Mouse (Mus musculus): ENCODE measurements around the gene Syn3.

The Syn3 gene

GRCm38 (mm10) chr10:86256221-86256620 lies 242.5 kb downstream of the Syn3 start:
- in situ Hi-C loops (cut with MboI; ENCODE audit: unreplicated experiment in 2 of 2) = no loop called here

GRCm38 (mm10) chr10:86250149-86250922 lies 248.4 kb downstream of the Syn3 start:
- in situ Hi-C loops (cut with MboI; ENCODE audit: unreplicated experiment in 2 of 2) = no loop called here

DNA sequence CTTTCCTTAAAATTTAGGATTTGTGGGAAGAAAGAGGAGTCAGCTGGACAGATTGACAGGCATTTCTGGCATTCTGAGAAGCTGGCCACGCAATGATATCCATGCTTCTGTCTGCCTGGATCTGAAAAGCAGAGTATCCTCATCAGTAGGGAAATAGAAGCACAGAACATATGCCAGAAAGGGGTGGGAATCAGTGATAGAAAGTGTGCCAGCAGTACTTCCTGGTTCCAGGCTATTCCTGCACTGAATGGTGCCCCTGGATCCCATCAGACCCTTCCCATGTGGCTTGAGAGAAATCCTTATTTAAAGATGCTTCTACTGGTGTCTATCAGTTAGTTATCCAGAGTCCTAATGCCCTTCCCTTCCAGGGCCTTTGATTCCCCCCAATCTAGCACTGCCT lies 249.4 kb downstream of the Syn3 start:
- in situ Hi-C loops (cut with MboI; ENCODE audit: unreplicated experiment in 2 of 2) = no loop called here

GRCm38 (mm10) chr10:86248807-86249206 lies 249.9 kb downstream of the Syn3 start:
- in situ Hi-C loops (cut with MboI; ENCODE audit: unreplicated experiment in 2 of 2) = no loop called here

GRCm38 (mm10) chr10:86248131-86248740 lies 250.5 kb downstream of the Syn3 start:
- in situ Hi-C loops (cut with MboI; ENCODE audit: unreplicated experiment in 2 of 2) = no loop called here

- in situ Hi-C loops (cut with MboI; ENCODE audit: unreplicated experiment in 2 of 2) = no loop called here
Observed at GRCm38 (mm10) chr10:86245396-86245795, 253.3 kb downstream of the Syn3 start.

- in situ Hi-C loops (cut with MboI; ENCODE audit: unreplicated experiment in 2 of 2) = no loop called here
Observed at GRCm38 (mm10) chr10:86243525-86243924, 255.2 kb downstream of the Syn3 start.

DNA sequence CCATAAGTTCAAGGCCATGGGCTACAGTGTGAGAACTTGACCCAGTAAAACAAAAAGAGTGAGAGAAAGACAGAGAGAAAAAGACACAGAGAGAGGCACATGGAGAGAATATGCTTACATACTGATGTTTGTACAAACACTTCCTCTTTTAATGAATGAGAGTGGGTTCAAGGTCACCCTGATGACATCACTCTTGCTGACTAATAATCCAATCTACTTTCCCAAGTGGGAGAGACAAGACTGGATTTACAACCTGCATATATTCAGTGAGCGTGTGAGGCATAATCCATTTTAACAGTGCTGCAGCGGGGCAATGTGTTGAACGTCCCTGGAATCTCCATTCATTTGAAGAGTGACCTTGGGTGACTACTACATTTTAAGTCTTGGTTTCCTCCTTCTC lies 256.0 kb downstream of the Syn3 start:
- in situ Hi-C loops (cut with MboI; ENCODE audit: unreplicated experiment in 2 of 2) = no loop called here

GRCm38 (mm10) chr10:86230006-86230405 lies 268.7 kb downstream of the Syn3 start:
- in situ Hi-C loops (cut with MboI; ENCODE audit: unreplicated experiment in 2 of 2) = no loop called here

GRCm38 (mm10) chr10:86225480-86225879 lies 273.2 kb downstream of the Syn3 start:
- in situ Hi-C loops (cut with MboI; ENCODE audit: unreplicated experiment in 2 of 2) = no loop called here

GRCm38 (mm10) chr10:86218984-86219383 lies 279.7 kb downstream of the Syn3 start:
- in situ Hi-C loops (cut with MboI; ENCODE audit: unreplicated experiment in 2 of 2) = no loop called here

- in situ Hi-C loops (cut with MboI; ENCODE audit: unreplicated experiment in 2 of 2) = no loop called here
Observed at GRCm38 (mm10) chr10:86216836-86217235, 281.9 kb downstream of the Syn3 start.

GRCm38 (mm10) chr10:86212062-86212461 lies 286.6 kb downstream of the Syn3 start:
- in situ Hi-C loops (cut with MboI; ENCODE audit: unreplicated experiment in 2 of 2) = no loop called here

DNA sequence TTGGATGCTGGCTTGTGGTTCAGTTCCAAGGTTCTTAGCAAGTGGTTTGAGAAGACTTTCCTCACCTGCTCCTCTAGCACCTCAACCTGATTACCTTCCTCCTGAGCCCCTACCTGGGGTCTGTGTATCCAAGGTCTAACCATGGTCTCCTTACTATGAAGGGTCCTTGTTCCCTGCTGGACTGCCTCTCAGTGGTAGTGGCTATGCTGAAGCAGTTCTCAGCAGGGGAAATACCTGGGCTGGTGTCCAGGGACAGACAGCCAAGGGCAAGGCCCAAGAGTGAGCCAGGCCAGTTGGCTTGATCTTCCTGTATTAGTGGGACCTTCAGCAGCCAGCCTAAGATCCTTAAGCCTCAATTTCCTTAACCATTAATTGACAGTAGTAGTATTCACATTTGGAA lies 294.8 kb downstream of the Syn3 start:
- in situ Hi-C loops (cut with MboI; ENCODE audit: unreplicated experiment in 2 of 2) = no loop called here

GRCm38 (mm10) chr10:86203175-86203574 lies 295.5 kb downstream of the Syn3 start:
- in situ Hi-C loops (cut with MboI; ENCODE audit: unreplicated experiment in 2 of 2) = no loop called here

GRCm38 (mm10) chr10:86201826-86202225 lies 296.9 kb downstream of the Syn3 start:
- in situ Hi-C loops (cut with MboI; ENCODE audit: unreplicated experiment in 2 of 2) = no loop called here

DNA sequence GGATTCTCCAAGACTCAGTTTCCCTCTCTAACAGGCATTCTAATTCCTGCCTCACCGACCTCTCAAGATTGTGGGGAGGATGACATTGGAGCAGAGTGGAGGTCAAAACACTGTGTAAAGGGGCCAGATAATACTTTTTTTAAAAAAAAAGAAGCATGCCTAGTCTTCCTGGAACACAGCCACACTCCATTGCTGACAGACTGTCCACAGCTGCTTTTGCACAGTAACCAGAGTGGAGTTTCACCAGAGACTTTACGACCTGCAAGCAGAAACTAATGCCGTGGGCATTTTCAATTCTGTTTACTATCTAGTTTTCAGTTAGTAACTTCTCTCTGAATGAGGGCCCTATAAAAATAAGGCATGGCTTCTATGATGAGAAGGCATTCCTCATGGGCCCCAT lies 297.7 kb downstream of the Syn3 start:
- in situ Hi-C loops (cut with MboI; ENCODE audit: unreplicated experiment in 2 of 2) = no loop called here

DNA sequence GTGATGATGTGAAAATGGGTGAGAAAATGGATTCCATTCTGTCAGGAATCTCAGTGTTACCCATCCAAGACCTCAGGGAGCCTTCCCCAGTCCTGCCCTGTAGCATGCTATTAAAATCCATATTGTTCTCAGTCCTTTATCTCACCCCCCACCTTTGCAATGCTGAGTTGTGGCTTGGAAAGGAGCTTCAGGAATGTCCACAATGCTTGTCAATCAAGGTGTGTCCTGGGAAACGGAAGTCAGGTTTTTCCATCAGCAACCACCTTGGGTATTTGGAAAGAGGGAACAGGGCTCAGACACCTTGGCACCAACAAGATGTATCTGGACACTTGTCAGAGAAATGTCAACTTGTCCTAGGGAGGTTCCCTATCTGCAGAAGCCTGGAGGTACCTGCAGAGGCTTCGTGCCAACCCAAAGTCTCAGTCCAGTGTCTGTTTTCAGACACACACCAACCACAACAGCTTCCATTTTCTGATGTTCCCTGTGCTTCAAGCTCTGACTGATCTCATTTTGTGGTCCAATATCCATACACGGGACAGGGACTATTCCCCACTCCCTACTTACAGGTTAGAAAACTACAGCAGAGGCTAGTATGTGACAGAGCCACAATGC lies 302.2 kb downstream of the Syn3 start:
- in situ Hi-C loops (cut with MboI; ENCODE audit: unreplicated experiment in 2 of 2) = no loop called here

- in situ Hi-C loops (cut with MboI; ENCODE audit: unreplicated experiment in 2 of 2) = no loop called here
Observed at GRCm38 (mm10) chr10:86194722-86195121, 304.0 kb downstream of the Syn3 start.

GRCm38 (mm10) chr10:86193863-86194434 lies 304.7 kb downstream of the Syn3 start:
- in situ Hi-C loops (cut with MboI; ENCODE audit: unreplicated experiment in 2 of 2) = no loop called here

GRCm38 (mm10) chr10:86188614-86189013 lies 310.1 kb downstream of the Syn3 start:
- in situ Hi-C loops (cut with MboI; ENCODE audit: unreplicated experiment in 2 of 2) = loop anchor here in 1 of 2 experiments (10.0 kb wide), 1 partner anchor 106 kb away; no protein-coding TSS in a partner anchor
